In the genomic region with DNA sequence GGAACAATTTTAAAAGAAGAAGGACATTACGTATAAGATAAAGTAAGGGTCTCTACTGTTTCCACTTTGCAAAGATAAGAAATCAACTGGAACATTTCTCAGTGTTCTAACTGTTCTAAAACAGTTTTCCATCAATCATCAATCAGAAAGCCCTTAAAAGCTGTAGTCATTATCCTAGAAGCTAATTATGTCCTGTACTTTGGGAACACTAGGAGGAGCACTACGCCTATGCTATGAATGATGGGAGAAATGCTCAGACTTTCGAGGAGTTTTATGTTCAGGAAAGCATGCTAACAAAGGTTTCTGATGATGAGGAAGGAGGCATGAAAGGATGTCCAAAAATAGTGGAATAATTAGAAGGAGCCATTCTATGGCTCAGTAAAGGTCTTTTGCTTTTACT, we compare ENCODE assay signal across 23 mouse cellular contexts.
DNase-seq lines count a peak whose midpoint lies in the region; ATAC-seq and TF ChIP-seq lines count a peak whose summit lies in the region.
"Had no signal": no experiment of that assay in that cellular context is flagged by ENCODE, and none has a peak within 500 bp of the region (broad histone marks: within the 10 kb centered on the region; RNA-seq: fewer than 3 reads in every experiment).

No protein-coding gene starts in this region.

- H3K27me3 ChIP-seq in forebrain, postnatal 0 days (ENCODE audit: insufficient read depth, low read length) = no peaks in the 10 kb centered on the region
- no peaks in the 10 kb centered on the region for H3K27me3 ChIP-seq in forebrain, embryonic 12.5 days
- no peaks in the 10 kb centered on the region for H3K27me3 ChIP-seq in kidney, postnatal 0 days (ENCODE audit: insufficient read depth, low read length)
- no peaks in the 10 kb centered on the region for H3K27me3 ChIP-seq in midbrain, postnatal 0 days (ENCODE audit: insufficient read depth, low read length)
- H3K27me3 ChIP-seq in midbrain, embryonic 10.5 days (ENCODE audit: low read depth, poor library complexity, severe bottlenecking) = no peaks in the 10 kb centered on the region
- H3K27me3 ChIP-seq: CH12.LX; embryonic facial prominence, embryonic 12.5 days; embryonic facial prominence, embryonic 15.5 days; forebrain, embryonic 15.5 days; heart, embryonic 13.5 days; hindbrain, embryonic 12.5 days; hindbrain, embryonic 15.5 days; Patski had no signal

- 64% methylated on average over 3 of the region's 3 CpGs for WGBS in forebrain, postnatal 0 days
- WGBS in forebrain, embryonic 12.5 days = 76% methylated on average over 3 of the region's 3 CpGs
- 76% methylated on average over 3 of the region's 3 CpGs for WGBS in kidney, postnatal 0 days
- WGBS in midbrain, postnatal 0 days = 85% methylated on average over 3 of the region's 3 CpGs
- WGBS in midbrain, embryonic 10.5 days = 90% methylated on average over 3 of the region's 3 CpGs

- no peaks in the 10 kb centered on the region for H3K36me3 ChIP-seq in forebrain, postnatal 0 days (ENCODE audit: insufficient read depth)
- H3K36me3 ChIP-seq in forebrain, embryonic 12.5 days (replicated peaks) = no peaks in the 10 kb centered on the region
- H3K36me3 ChIP-seq in kidney, postnatal 0 days (ENCODE audit: insufficient read depth, low read length) = no peaks in the 10 kb centered on the region
- no peaks in the 10 kb centered on the region for H3K36me3 ChIP-seq in midbrain, postnatal 0 days (ENCODE audit: insufficient read depth, low read length)
- H3K36me3 ChIP-seq in midbrain, embryonic 10.5 days = no peaks in the 10 kb centered on the region
- H3K36me3 ChIP-seq: embryonic facial prominence, embryonic 12.5 days; embryonic facial prominence, embryonic 15.5 days; forebrain, embryonic 15.5 days; G1E; heart, embryonic 13.5 days; hindbrain, embryonic 12.5 days; hindbrain, embryonic 15.5 days had no signal

- no peak overlapping the region for H3K4me3 ChIP-seq in forebrain, postnatal 0 days (ENCODE audit: low read depth, low read length)
- no peak overlapping the region for H3K4me3 ChIP-seq in forebrain, embryonic 12.5 days (replicated peaks)
- H3K4me3 ChIP-seq in kidney, postnatal 0 days (replicated peaks; ENCODE audit: low read depth, low read length) = no peak overlapping the region
- H3K4me3 ChIP-seq in midbrain, postnatal 0 days (ENCODE audit: low read depth, low read length) = no peak overlapping the region
- H3K4me3 ChIP-seq in midbrain, embryonic 10.5 days = no peak overlapping the region
- H3K4me3 ChIP-seq: embryonic facial prominence, embryonic 12.5 days; embryonic facial prominence, embryonic 15.5 days; forebrain, embryonic 15.5 days; heart, embryonic 13.5 days; hindbrain, embryonic 12.5 days; hindbrain, embryonic 15.5 days had no signal

- H3K4me1 ChIP-seq in forebrain, postnatal 0 days (ENCODE audit: insufficient read depth) = no peaks in the 10 kb centered on the region
- no peaks in the 10 kb centered on the region for H3K4me1 ChIP-seq in forebrain, embryonic 12.5 days
- H3K4me1 ChIP-seq in kidney, postnatal 0 days (replicated peaks; ENCODE audit: insufficient read depth, low read length) = no peaks in the 10 kb centered on the region
- H3K4me1 ChIP-seq in midbrain, postnatal 0 days (ENCODE audit: insufficient read depth, low read length) = no peaks in the 10 kb centered on the region
- H3K4me1 ChIP-seq in midbrain, embryonic 10.5 days = no peaks in the 10 kb centered on the region
- H3K4me1 ChIP-seq: embryonic facial prominence, embryonic 12.5 days; embryonic facial prominence, embryonic 15.5 days; forebrain, embryonic 15.5 days; heart, embryonic 13.5 days; hindbrain, embryonic 12.5 days; hindbrain, embryonic 15.5 days had no signal

- H3K4me2 ChIP-seq in forebrain, postnatal 0 days (ENCODE audit: low read depth) = no peak overlapping the region
- H3K4me2 ChIP-seq in forebrain, embryonic 12.5 days = no peak overlapping the region
- no peak overlapping the region for H3K4me2 ChIP-seq in kidney, postnatal 0 days (ENCODE audit: low read length)
- H3K4me2 ChIP-seq in midbrain, postnatal 0 days (ENCODE audit: low read depth, low read length, poor library complexity, severe bottlenecking) = no peak overlapping the region
- H3K4me2 ChIP-seq: embryonic facial prominence, embryonic 12.5 days; embryonic facial prominence, embryonic 15.5 days; forebrain, embryonic 15.5 days; heart, embryonic 13.5 days; hindbrain, embryonic 12.5 days; hindbrain, embryonic 15.5 days had no signal

- no peak overlapping the region for H3K27ac ChIP-seq in forebrain, postnatal 0 days (ENCODE audit: low read depth, low read length)
- H3K27ac ChIP-seq in forebrain, embryonic 12.5 days = no peak overlapping the region
- no peak overlapping the region for H3K27ac ChIP-seq in kidney, postnatal 0 days
- H3K27ac ChIP-seq in midbrain, postnatal 0 days (ENCODE audit: low read depth, low read length) = no peak overlapping the region
- no peak overlapping the region for H3K27ac ChIP-seq in midbrain, embryonic 10.5 days (replicated peaks)
- H3K27ac ChIP-seq: embryonic facial prominence, embryonic 12.5 days; embryonic facial prominence, embryonic 15.5 days; forebrain, embryonic 15.5 days; heart, embryonic 13.5 days; hindbrain, embryonic 12.5 days; hindbrain, embryonic 15.5 days had no signal

- no peak for DNase-seq in forebrain, postnatal 0 days
- DNase-seq in kidney, postnatal 0 days (ENCODE audit: low spot score) = no peak
- no peak for DNase-seq in kidney, adult 9 months
- DNase-seq in midbrain, postnatal 0 days (ENCODE audit: low spot score) = no peak
- DNase-seq in midbrain, embryonic 10.5 days (ENCODE audit: low spot score) = no peak
- DNase-seq: adrenal gland, postnatal 10 days; adrenal gland, postnatal 36 days; cerebellum, adult 11 months; cerebellum, adult 2 months; cerebellum, adult 9-11 months; cerebellum, postnatal 25 days; gastrocnemius, postnatal 10 days; gastrocnemius, postnatal 36 days had no signal

- no peaks in the 10 kb centered on the region for H3K9me3 ChIP-seq in forebrain, postnatal 0 days (ENCODE audit: low read length)
- no peaks in the 10 kb centered on the region for H3K9me3 ChIP-seq in forebrain, embryonic 12.5 days
- H3K9me3 ChIP-seq in kidney, postnatal 0 days (replicated peaks; ENCODE audit: low read length) = no peaks in the 10 kb centered on the region
- H3K9me3 ChIP-seq in midbrain, postnatal 0 days (ENCODE audit: low read length) = no peaks in the 10 kb centered on the region
- H3K9me3 ChIP-seq in midbrain, embryonic 10.5 days (replicated peaks) = no peaks in the 10 kb centered on the region
- H3K9me3 ChIP-seq: embryonic facial prominence, embryonic 12.5 days; embryonic facial prominence, embryonic 15.5 days; forebrain, embryonic 15.5 days; heart, embryonic 13.5 days; hindbrain, embryonic 12.5 days; hindbrain, embryonic 15.5 days had no signal

- ATAC-seq in forebrain, postnatal 0 days = no peak
- no peak for ATAC-seq in forebrain, embryonic 12.5 days (ENCODE audit: low FRiP score)
- ATAC-seq in kidney, postnatal 0 days (replicated peaks; ENCODE audit: low FRiP score, low read depth) = no peak
- no peak for ATAC-seq in midbrain, postnatal 0 days (ENCODE audit: low FRiP score)
- ATAC-seq: forebrain, embryonic 15.5 days; Patski had no signal

- TF ChIP-seq CTCF in forebrain, postnatal 0 days (IDR thresholded peaks at IDR 0.05; ENCODE audit: low read depth) = peak; percentile 16; the same call in 1 of the 2 replicates
- peak; percentile 32; the same call in 1 of the 2 replicates for TF ChIP-seq CTCF in kidney, postnatal 0 days (IDR thresholded peaks at IDR 0.05; ENCODE audit: low read depth)
- TF ChIP-seq CTCF in midbrain, postnatal 0 days (IDR thresholded peaks at IDR 0.05) = 0 out of 2 replicates have a peak, but pooled peaks have one; percentile 22

- H3K9ac ChIP-seq in forebrain, postnatal 0 days = no peak overlapping the region
- H3K9ac ChIP-seq in forebrain, embryonic 12.5 days = no peak overlapping the region
- no peak overlapping the region for H3K9ac ChIP-seq in kidney, postnatal 0 days (ENCODE audit: low read depth, low read length)
- H3K9ac ChIP-seq in midbrain, postnatal 0 days (replicated peaks; ENCODE audit: low read length, poor library complexity, severe bottlenecking) = no peak overlapping the region
- H3K9ac ChIP-seq: embryonic facial prominence, embryonic 12.5 days; embryonic facial prominence, embryonic 15.5 days; forebrain, embryonic 15.5 days; heart, embryonic 13.5 days; hindbrain, embryonic 12.5 days; hindbrain, embryonic 15.5 days had no signal
